Mouse (Mus musculus): ENCODE data around the gene C1qtnf6. TPM values are rescaled to one million over a fixed set of nuclear protein-coding genes. Genes with fewer than 3 reads are reported as not detected.

C1qtnf6 gene
- 19.0 and 28.4 TPM in 2 replicates for polyA plus RNA-seq (2016; fragmentation: Nextera tagmentation; extraction: Ambion mirVana)

DNA sequence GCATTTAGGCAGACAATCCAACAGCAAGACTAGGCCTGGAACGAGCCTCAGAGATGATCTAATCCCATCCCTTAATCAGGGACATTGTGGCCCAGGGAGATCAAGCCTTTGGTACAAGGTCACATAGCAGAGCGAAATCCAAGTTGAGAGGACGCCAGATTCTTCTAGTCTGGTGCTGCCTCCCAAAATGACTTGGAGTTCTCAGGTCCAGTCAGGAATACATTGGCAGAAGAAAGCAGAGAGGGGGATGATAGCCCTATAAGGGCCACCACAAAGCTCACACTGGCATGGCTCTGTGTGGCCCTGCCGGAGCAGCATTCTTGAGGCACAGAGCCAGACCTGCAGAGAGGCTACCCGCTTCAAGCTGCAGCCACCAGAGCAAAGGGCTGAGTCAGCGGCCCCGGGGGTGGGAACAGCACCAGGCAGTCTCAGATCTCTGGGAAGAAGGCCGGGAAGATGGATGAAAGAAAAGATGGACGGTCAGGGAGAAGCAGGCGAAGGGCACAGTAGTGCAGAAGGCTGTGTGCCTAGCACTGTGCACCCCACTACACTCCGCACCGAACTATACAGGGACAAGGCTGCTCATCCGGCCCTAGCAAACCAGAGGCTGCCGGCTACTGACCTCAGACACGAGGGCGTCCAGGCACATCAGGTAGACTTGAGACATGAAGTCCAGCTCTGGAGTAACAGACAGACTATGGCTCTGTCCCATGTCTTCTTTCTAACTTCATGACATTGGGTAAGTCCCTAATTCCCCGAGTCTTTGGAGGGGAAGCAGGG is at the start of gene C1qtnf6:
TSS of gene C1qtnf6 (minus strand) at position 746 of the 780 bp plus-strand sequence.
- 64% methylated on average over 17 of the region's 17 CpGs for WGBS
- peak within 1 kb of the TSS; percentile 54 for H3K4me3 ChIP-seq
- DNase-seq (ENCODE audit: low spot score), result no peak
- H3K36me3 ChIP-seq, result no peaks in the 10 kb centered on the region
- peak within 1 kb of the TSS; percentile 90 for H3K27ac ChIP-seq
- H3K27me3 ChIP-seq (ENCODE audit: insufficient read depth, poor library complexity, severe bottlenecking), result peaks cover 11% of the 10 kb centered on the region
- H3K4me1 ChIP-seq, result peaks cover 44% of the 10 kb centered on the region
- no peaks in the 10 kb centered on the region for H3K9me3 ChIP-seq

DNA sequence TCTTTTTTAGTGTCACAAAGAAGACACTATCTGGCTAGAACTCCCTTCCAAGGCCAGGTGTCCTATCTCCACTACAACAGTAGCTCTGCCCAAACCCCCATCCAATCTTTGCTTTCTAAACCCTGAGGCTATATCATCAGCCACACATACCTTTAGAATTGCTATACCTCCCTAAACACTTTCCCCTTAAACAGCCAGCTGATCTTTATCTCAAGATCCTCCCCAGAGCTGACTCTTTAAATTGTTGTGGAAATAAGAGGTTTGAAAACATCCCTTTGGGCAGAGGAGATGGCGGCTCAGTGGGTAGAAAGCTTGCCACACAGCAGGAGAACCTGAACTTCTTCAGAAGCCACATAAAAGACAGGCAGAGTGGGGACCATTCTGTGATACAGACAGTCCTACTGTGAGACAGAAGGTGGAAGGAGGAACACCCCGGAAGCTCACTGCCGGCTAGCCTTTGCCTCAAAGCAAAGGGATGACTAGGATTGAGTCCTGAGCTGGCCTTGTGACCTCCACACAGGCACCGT is 45.1 kb upstream of the C1qtnf6 start:
- 52% methylated on average over 4 of the region's 4 CpGs for WGBS
- Histone ChIP-seq H3K9me3 (no peaks in the 10 kb centered on the region), H3K27ac (no peak overlapping the region)

DNA sequence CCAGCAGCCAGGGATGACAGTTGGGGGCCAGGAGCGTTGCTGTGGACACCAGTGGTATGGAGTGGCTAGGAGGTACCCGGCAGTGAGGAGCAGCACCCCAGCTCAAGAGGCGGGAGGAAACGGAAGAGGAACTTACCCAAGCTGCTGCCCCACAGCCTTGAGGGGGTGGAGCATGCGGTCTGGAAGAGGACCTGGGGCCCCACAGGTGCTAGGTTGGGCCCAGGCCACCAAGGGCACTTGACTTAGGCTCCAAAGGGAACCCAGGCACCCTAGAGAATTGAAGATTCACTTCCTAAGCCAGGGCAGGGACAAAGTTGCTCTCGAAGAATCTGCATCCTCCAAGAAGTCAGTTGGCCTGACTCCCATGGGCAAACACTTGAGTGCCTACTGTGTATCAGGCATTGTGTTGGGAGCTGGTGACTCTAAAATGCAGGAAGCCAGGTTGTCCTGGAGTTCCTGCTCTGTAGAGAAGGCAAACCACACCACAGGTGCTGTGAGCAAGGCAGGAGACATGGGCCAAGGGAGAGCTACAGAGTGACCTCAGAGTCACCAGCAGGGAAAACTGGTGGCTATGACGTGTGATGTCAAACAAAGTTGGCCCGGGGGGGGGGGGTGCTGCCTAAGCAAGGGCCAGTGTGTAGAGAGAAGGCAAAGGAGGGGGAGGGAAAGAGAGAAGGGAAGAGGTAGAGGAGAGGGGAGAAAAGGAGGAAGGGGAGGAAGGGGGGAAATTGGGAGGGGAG is 41.6 kb upstream of the C1qtnf6 start, which contains the start of gene Rac2:
TSS of gene Rac2 (minus strand) at position 126 of the 740 bp plus-strand sequence.
- H3K4me1 ChIP-seq, result peaks cover 29% of the 10 kb centered on the region
- no peaks in the 10 kb centered on the region for H3K36me3 ChIP-seq
- DNase-seq (ENCODE audit: low spot score), result no peak
- peak within 1 kb of the TSS; percentile 85 for H3K27ac ChIP-seq
- H3K4me3 ChIP-seq, result peak within 1 kb of the TSS; percentile 22; the same call in 1 of the 2 replicates
- no peaks in the 10 kb centered on the region for H3K27me3 ChIP-seq (ENCODE audit: insufficient read depth, poor library complexity, severe bottlenecking)
- H3K9me3 ChIP-seq, result no peaks in the 10 kb centered on the region
- WGBS, result 73% methylated on average over 8 of the region's 8 CpGs

More for the DNA sequence above, 45.1 kb upstream of the C1qtnf6 start:
- no peak overlapping the region for H3K4me3 ChIP-seq
- no peak for DNase-seq (ENCODE audit: low spot score)
- H3K4me1 ChIP-seq, result peaks cover 37% of the 10 kb centered on the region
- no peaks in the 10 kb centered on the region for H3K36me3 ChIP-seq
- no peaks in the 10 kb centered on the region for H3K27me3 ChIP-seq (ENCODE audit: insufficient read depth, poor library complexity, severe bottlenecking)

DNA sequence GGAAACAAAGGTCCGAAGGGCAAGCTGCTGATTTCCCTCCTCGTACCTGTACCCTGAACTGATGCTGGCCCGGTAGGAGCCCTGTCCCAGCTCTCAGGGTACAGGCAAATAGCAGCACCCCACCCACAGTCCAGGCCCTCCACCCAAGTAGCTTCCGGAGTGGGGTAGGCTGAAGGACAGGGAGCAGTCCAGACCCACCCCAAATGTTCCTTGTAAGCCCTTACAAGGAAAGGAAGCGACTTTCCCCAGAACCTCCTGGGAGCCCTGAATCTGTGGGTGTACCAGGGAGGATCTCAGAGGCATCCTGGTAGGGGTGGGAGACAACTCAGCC is 41.0 kb upstream of the C1qtnf6 start:
- H3K27me3 ChIP-seq (ENCODE audit: insufficient read depth, poor library complexity, severe bottlenecking), result no peaks in the 10 kb centered on the region
- 78% methylated on average over 5 of the region's 5 CpGs for WGBS
- no peaks in the 10 kb centered on the region for H3K36me3 ChIP-seq
- H3K27ac ChIP-seq, result peak overlapping the region; percentile 85
- H3K4me1 ChIP-seq, result peaks cover 32% of the 10 kb centered on the region
- no peak overlapping the region for H3K4me3 ChIP-seq
- DNase-seq (ENCODE audit: low spot score), result no peak
- H3K9me3 ChIP-seq, result no peaks in the 10 kb centered on the region

DNA sequence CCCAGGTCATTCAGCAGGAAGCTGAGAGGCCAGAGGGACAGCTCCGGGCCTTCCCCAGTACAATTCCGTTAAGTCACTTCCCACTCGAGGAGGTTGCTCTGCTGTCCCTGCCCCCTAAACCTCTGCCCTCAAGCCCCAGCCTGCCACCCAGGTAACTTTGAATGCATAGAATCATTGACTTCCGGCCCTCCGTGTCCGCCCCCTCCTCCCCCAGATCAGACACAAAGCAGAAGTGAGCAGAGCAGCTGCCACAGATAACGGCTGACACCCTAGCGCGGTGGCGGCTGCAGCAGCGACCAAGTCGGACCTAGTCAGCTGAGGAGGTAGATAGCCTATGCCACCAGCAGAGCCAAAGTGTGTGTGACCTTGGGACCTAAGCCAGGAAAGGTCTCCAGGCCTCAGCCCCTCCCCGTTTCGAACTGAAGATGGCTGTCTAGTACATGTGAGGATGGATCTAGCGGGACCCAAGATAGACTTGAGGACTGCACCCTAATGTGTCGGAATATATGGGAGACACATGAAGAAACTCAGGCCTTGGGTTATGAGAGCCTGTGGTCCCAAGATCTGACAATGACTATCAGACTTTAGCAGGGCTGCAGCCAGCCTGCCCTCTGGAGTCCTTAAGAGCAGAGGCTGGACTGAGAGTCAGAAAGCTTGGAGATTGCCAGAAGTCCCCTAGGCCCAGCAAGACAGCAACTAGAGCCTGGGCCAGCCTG is 40.5 kb upstream of the C1qtnf6 start:
- Histone ChIP-seq H3K36me3 (no peaks in the 10 kb centered on the region), H3K4me3 (peak overlapping the region; percentile 22; the same call in 1 of the 2 replicates), H3K27ac (peak overlapping the region; percentile 85), H3K27me3 (ENCODE audit: insufficient read depth, poor library complexity, severe bottlenecking) (no peaks in the 10 kb centered on the region), H3K9me3 (no peaks in the 10 kb centered on the region), H3K4me1 (peaks cover 33% of the 10 kb centered on the region)
- 25% methylated on average over 16 of the region's 16 CpGs for WGBS
- DNase-seq (ENCODE audit: low spot score), result peak; percentile 94

DNA sequence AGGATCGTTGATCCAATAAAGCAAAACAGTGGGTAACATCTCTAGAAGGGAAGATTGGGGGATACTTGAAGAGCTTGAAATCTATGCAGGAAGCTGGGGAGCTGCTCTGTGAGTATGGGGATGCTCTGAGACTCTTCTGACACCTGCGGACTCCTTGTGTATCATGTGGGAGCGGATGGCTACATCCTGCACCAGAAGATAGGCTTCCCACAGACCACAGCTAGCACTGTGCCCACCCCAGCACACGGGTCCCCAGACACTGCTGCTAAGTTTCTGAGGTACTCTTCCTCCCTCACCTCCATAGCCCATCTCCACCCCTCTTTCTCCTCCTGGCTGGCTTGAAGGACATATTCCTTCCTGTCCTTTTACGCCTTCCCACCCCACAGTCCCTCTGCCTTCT is 39.0 kb upstream of the C1qtnf6 start:
- Histone ChIP-seq H3K36me3 (no peaks in the 10 kb centered on the region), H3K27me3 (ENCODE audit: insufficient read depth, poor library complexity, severe bottlenecking) (no peaks in the 10 kb centered on the region), H3K4me3 (no peak overlapping the region), H3K27ac (peak overlapping the region; percentile 85), H3K9me3 (no peaks in the 10 kb centered on the region), H3K4me1 (peaks cover 46% of the 10 kb centered on the region)
- 92% methylated on average over 5 of the region's 5 CpGs for WGBS
- DNase-seq (ENCODE audit: low spot score), result no peak

DNA sequence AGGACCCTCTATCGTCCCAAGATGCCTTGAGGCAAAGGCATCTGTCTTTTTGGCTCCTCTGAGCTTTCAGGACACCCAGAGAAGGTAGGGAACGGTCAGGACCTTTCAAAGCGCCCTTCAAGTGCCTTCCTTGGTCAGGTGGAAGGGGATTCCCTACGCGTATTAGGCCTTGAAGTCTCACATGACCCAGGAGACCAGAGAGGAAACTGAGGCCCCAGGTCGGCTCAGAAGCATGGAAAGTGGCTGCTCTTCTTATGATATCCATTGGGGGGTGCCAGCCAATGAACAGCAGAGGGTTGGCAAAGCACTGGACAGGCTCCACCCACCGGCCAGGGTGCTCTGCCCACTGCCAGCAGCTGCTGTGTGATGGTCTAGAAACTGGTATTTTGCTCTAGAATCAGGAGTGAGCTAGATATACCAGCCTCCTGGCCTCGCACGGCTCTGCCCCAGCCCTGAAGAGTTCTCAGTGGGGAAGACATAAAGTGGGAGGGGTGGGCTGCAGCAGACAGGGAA is 36.4 kb upstream of the C1qtnf6 start:
- no peak overlapping the region for H3K27ac ChIP-seq
- no peaks in the 10 kb centered on the region for H3K9me3 ChIP-seq
- peaks cover 58% of the 10 kb centered on the region for H3K4me1 ChIP-seq
- DNase-seq (ENCODE audit: low spot score), result no peak
- no peak overlapping the region for H3K4me3 ChIP-seq
- H3K27me3 ChIP-seq (ENCODE audit: insufficient read depth, poor library complexity, severe bottlenecking), result no peaks in the 10 kb centered on the region
- H3K36me3 ChIP-seq, result no peaks in the 10 kb centered on the region
- 68% methylated on average over 9 of the region's 9 CpGs for WGBS

DNA sequence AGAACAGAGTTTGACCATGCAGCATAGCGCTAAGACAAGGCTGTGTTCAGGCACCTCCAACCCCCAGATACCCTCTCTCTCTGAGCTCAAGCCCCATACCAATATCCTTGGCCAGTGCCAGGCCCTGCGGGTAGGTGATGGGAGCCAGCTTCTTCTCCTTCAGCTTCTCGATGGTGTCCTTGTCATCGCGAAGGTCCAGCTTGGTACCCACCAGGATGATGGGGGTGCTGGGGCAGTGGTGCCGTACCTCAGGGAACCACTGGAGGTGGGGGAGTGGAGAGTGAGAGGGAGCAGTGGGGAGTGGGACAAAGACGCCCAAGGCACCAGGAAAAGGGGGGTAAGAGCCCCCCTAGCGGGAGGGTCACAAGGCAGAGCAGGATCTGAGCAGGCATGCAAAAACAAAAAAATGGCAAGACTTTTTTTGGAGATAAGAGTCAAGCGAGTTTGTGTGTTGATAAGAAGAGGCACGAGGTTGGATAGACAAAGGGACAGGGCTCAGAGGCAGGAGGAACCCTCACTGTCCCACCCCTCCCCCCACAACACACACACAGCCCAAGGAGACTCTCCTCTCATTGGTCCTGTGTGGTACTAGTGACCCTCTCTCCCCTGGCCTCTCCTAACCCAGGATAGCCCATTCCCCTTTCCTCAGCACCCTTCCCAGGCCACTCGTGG is 33.7 kb upstream of the C1qtnf6 start:
- H3K27ac ChIP-seq, result peak overlapping the region; percentile 52

DNA sequence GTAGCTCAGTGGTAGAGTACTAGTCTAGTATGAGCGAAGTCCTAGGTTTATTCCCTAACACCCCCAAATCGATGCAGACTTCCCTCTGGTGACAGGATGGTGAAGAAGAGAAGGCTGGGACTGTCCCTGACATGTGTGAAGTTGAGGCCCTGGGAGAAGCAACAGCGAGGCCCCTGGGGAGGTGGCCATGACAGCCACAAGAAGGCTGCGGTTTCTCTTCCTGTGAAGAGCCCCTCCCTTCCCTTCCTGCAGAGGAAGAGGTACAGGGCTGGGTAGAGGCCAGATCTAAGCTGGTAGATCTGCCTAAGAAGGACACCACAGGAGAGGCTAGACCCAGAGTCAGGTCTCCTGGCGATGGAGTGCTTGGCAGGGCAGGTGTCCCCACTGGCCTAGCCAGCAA is 32.7 kb upstream of the C1qtnf6 start:
- Histone ChIP-seq H3K36me3 (no peaks in the 10 kb centered on the region), H3K27ac (peak overlapping the region; percentile 52; the same call in 1 of the 2 replicates), H3K4me3 (no peak overlapping the region), H3K4me1 (peaks cover 36% of the 10 kb centered on the region), H3K27me3 (ENCODE audit: insufficient read depth, poor library complexity, severe bottlenecking) (no peaks in the 10 kb centered on the region), H3K9me3 (no peaks in the 10 kb centered on the region)
- WGBS, result 73% methylated on average over 5 of the region's 5 CpGs
- no peak for DNase-seq (ENCODE audit: low spot score)

More for the DNA sequence above, 33.7 kb upstream of the C1qtnf6 start:
- Histone ChIP-seq H3K4me3 (no peak overlapping the region), H3K9me3 (no peaks in the 10 kb centered on the region), H3K27me3 (ENCODE audit: insufficient read depth, poor library complexity, severe bottlenecking) (no peaks in the 10 kb centered on the region), H3K4me1 (peaks cover 36% of the 10 kb centered on the region), H3K36me3 (no peaks in the 10 kb centered on the region)
- DNase-seq (ENCODE audit: low spot score), result no peak
- 57% methylated on average over 11 of the region's 11 CpGs for WGBS

DNA sequence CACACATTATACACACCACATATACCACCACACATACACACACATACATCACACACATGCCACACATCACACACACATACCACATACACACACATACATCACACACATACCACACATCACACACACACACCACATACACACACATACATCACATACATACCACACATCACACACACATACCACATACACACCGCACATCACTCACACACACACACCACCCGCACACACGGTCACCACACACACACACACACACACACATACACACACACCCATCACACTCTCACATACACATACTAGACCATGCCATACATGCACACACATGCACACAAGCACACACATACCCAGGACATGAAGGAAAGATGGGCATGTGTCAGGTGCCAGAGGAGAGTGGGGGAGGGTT is 32.1 kb upstream of the C1qtnf6 start:
- Histone ChIP-seq H3K27me3 (ENCODE audit: insufficient read depth, poor library complexity, severe bottlenecking) (no peaks in the 10 kb centered on the region), H3K9me3 (no peaks in the 10 kb centered on the region), H3K27ac (0 out of 2 replicates have a peak overlapping the region, but pooled peaks have one; percentile 22), H3K36me3 (no peaks in the 10 kb centered on the region), H3K4me1 (peaks cover 41% of the 10 kb centered on the region), H3K4me3 (no peak overlapping the region)
- WGBS, result 95% methylated on average over 3 of the region's 3 CpGs
- DNase-seq (ENCODE audit: low spot score), result no peak

DNA sequence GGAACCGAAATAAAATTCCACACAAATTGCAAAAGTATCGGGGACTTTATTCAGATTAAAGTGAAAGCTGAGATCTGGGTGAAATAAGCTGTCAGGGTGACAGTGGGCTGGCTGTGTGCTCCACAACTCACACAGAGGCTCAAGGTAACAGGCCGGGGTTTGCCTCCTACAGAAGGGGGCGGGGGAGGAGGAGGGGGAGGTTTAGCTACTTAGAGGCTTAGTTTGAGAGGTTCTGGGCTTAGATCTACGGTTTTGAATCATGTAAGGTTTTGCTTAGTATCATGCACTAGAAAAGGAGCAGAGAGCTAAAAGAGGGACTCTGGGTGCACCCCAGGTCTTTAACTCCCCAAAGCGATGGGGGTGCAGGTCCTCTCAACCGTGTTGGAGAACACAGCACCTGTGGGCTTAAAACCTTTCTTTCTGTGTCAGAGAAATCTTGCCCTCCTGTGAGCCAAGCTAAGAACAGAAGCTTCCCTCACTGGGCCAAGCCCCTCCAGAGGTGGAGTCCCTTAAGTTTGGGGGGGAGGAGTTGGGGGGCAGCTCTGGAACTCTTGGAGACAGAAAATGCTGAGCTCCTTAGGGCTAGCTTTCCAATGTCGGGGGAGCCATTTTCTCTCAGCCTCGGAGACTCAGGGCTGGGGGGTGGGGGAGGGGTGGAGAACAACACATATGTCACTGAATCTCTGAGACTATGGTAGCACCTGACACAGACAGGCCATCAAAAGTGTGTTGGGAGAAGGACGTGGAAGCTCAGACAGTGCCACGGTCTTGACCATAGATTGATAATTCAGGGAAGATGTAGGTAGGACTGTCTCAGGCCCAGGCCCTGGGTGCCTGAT is 28.1 kb upstream of the C1qtnf6 start:
- no peaks in the 10 kb centered on the region for H3K9me3 ChIP-seq
- H3K4me3 ChIP-seq, result no peak overlapping the region
- H3K4me1 ChIP-seq, result peaks cover 21% of the 10 kb centered on the region
- DNase-seq (ENCODE audit: low spot score), result no peak
- H3K36me3 ChIP-seq, result no peaks in the 10 kb centered on the region
- H3K27me3 ChIP-seq (ENCODE audit: insufficient read depth, poor library complexity, severe bottlenecking), result no peaks in the 10 kb centered on the region
- H3K27ac ChIP-seq, result no peak overlapping the region
- WGBS, result 59% methylated on average over 11 of the region's 11 CpGs

All from heart, embryonic 10.5 days (tissue).